Mouse (Mus musculus): Measurements from ENCODE around the gene Disp1. TPM values are rescaled to one million over a fixed set of nuclear protein-coding genes. Genes with fewer than 3 reads are reported as not detected.

Disp1 gene
- polyA plus RNA-seq, 1 experiment from 2014 or later: 8.6 TPM

DNA sequence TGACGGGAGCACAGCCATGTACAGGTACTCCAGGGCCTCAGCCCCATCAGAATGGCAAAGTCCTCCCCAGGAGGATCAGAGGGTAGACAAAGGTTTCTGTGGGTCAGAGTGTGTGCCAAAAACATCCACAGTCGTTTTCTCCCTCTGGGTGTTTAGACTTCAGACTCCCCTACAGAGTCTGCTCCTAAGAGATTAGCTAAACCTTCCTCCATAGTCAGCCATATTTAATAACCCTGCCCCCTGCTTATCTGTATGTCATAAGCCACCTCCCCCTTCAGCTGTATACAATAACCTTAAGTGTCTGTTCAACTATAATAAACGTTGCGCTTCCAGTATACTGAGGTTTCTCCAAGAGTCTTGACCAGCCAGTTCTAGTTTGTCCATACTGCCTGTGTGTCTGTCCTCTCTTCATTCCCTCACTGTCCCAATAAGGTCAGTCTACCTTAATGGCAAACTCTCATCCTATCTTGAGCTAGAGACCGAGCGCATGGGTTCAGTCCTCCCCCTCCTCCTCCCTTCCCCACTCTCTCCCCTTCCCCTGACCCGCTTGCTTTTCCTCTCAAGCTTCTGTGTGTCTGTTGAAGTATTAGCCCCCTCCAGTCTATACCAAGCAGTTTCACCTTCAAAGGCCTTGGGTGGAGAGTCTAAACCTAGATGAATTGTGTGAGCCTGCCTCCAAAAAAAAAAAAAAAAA, 11.8 kb upstream of the Disp1 start:
- H3K4me3 ChIP-seq: no peak overlapping the region
- no peak overlapping the region for H3K27ac ChIP-seq (replicated peaks)
- DNase-seq (ENCODE audit: low spot score): no peak
- H3K27me3 ChIP-seq (ENCODE audit: low read depth, poor library complexity, severe bottlenecking): no peaks in the 10 kb centered on the region
- 85% methylated on average over 7 of the region's 7 CpGs for WGBS
- no peaks in the 10 kb centered on the region for H3K9me3 ChIP-seq (replicated peaks)
- H3K4me1 ChIP-seq: peaks cover 12% of the 10 kb centered on the region
- no peaks in the 10 kb centered on the region for H3K36me3 ChIP-seq

GRCm38 (mm10) chr1:183227469-183227868, 6.1 kb upstream of the Disp1 start:
- no peak overlapping the region for H3K4me3 ChIP-seq
- no peak overlapping the region for H3K27ac ChIP-seq (replicated peaks)
- no peak for DNase-seq (ENCODE audit: low spot score)
- no peaks in the 10 kb centered on the region for H3K27me3 ChIP-seq (ENCODE audit: low read depth, poor library complexity, severe bottlenecking)
- H3K36me3 ChIP-seq: no peaks in the 10 kb centered on the region
- WGBS: 88% methylated on average over 7 of the region's 7 CpGs
- H3K9me3 ChIP-seq (replicated peaks): no peaks in the 10 kb centered on the region
- H3K4me1 ChIP-seq: peaks cover 18% of the 10 kb centered on the region

GRCm38 (mm10) chr1:183219021-183219420, 2.3 kb downstream of the Disp1 start:
- Histone ChIP-seq H3K4me3 (no peak overlapping the region), H3K36me3 (0 out of 2 replicates have a peak, but pooled peaks cover 5% of the 10 kb centered on the region), H3K27me3 (ENCODE audit: low read depth, poor library complexity, severe bottlenecking) (no peaks in the 10 kb centered on the region), H3K27ac (replicated peaks) (no peak overlapping the region), H3K9me3 (replicated peaks) (no peaks in the 10 kb centered on the region), H3K4me1 (peaks cover 19% of the 10 kb centered on the region)
- no peak for DNase-seq (ENCODE audit: low spot score)
- 93% methylated on average over 6 of the region's 6 CpGs for WGBS

DNA sequence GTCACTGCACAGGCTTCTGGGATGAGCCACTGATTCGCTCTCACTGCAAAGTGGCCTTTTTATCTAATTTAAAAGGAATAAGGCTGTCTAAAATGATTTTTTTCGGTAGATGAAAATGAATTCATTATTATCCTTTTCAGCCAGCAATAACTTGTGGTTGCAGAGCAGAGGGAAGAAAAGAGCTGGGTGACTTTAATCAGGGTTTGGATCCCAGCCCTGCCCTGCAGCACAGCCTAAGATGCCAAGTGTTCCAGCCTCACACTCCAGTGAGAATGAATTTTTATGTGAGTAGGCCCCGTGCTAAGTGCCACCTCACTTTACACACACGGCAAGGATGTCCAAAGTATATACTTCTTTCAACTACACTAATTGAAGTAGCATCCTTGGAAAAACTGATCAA, 4.6 kb downstream of the Disp1 start:
- no peak for DNase-seq (ENCODE audit: low spot score)
- H3K4me1 ChIP-seq: peaks cover 19% of the 10 kb centered on the region
- 0 out of 2 replicates have a peak, but pooled peaks cover 5% of the 10 kb centered on the region for H3K36me3 ChIP-seq
- 91% methylated on average over 4 of the region's 4 CpGs for WGBS
- no peak overlapping the region for H3K4me3 ChIP-seq
- H3K27me3 ChIP-seq (ENCODE audit: low read depth, poor library complexity, severe bottlenecking): no peaks in the 10 kb centered on the region
- no peak overlapping the region for H3K27ac ChIP-seq (replicated peaks)
- H3K9me3 ChIP-seq (replicated peaks): no peaks in the 10 kb centered on the region

DNA sequence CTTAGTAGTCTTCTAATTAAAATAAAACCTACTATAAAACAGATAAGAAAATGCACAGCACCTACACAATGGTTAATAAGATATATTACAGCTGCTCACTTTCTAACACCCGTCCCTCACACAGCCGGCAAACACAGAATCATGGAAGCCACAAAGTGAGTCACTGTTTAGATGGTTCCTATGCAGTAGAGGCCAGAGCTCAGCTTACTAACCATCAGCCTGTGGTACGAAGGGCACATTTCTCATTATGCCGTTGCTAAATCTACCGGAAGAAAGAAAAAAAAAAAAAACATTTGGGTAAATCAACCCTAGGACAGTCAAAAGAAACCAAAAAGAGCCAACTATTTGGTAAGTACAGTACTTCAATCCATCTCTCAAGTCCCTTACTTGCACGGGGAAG, 5.6 kb downstream of the Disp1 start:
- 91% methylated on average over 6 of the region's 6 CpGs for WGBS
- no peak for DNase-seq (ENCODE audit: low spot score)

GRCm38 (mm10) chr1:183213850-183214249, 7.5 kb downstream of the Disp1 start:
- 95% methylated on average over 6 of the region's 6 CpGs for WGBS
- no peak for DNase-seq (ENCODE audit: low spot score)
- Histone ChIP-seq H3K4me1 (no peaks in the 10 kb centered on the region), H3K27ac (replicated peaks) (no peak overlapping the region), H3K27me3 (ENCODE audit: low read depth, poor library complexity, severe bottlenecking) (no peaks in the 10 kb centered on the region), H3K9me3 (replicated peaks) (no peaks in the 10 kb centered on the region), H3K36me3 (0 out of 2 replicates have a peak, but pooled peaks cover 2% of the 10 kb centered on the region), H3K4me3 (no peak overlapping the region)

More for the DNA sequence above, 5.6 kb downstream of the Disp1 start:
- Histone ChIP-seq H3K27ac (replicated peaks) (no peak overlapping the region), H3K4me1 (peaks cover 9% of the 10 kb centered on the region), H3K36me3 (0 out of 2 replicates have a peak, but pooled peaks cover 5% of the 10 kb centered on the region), H3K9me3 (replicated peaks) (no peaks in the 10 kb centered on the region), H3K27me3 (ENCODE audit: low read depth, poor library complexity, severe bottlenecking) (no peaks in the 10 kb centered on the region), H3K4me3 (no peak overlapping the region)

DNA sequence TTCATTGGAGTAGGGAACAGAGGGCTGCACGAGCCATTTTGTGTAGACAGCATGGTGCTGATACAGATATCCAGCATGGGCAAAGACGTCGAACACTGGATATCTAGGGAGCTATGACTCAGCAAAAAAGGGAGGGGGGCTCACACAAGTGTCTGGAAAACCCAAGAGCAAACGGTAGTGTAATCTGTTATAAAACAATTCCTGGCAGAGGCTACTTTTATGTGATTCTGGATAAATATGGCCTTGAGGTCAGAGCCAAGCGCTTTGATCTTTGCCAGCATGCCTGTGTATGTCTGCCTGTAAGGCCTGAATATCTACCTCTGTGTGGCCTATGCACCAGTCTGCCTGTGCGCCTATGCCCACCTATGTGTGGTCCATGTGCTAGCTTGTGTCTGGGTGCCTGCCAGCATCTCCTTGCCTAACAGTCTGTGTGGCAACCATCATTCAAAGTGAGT, 8.5 kb downstream of the Disp1 start:
- 92% methylated on average over 6 of the region's 6 CpGs for WGBS
- DNase-seq (ENCODE audit: low spot score): no peak
- Histone ChIP-seq H3K36me3 (no peaks in the 10 kb centered on the region), H3K9me3 (replicated peaks) (no peaks in the 10 kb centered on the region), H3K27ac (replicated peaks) (no peak overlapping the region), H3K4me1 (no peaks in the 10 kb centered on the region), H3K4me3 (no peak overlapping the region), H3K27me3 (ENCODE audit: low read depth, poor library complexity, severe bottlenecking) (no peaks in the 10 kb centered on the region)

DNA sequence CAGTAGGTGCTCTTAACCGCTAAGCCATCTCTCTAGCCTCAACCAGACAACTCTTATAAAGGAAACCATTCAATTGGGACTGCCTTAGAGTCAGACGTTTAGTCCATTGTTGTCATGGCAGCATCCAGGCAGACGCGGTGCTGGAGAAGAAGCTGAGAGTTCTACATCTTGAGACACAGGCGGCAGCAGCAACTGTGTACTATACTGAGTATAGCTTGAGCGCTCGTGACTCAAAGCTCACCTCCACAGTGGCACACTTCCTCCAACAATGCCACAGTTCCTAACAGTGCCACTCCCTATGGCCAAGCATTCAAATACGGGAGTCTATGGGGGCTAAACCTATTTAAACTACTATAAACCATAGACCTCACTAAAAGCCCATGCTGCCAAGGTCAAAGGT, 11.2 kb downstream of the Disp1 start:
- Histone ChIP-seq H3K4me1 (no peaks in the 10 kb centered on the region), H3K9me3 (replicated peaks) (no peaks in the 10 kb centered on the region), H3K27me3 (ENCODE audit: low read depth, poor library complexity, severe bottlenecking) (no peaks in the 10 kb centered on the region), H3K4me3 (no peak overlapping the region), H3K36me3 (no peaks in the 10 kb centered on the region), H3K27ac (replicated peaks) (no peak overlapping the region)
- 91% methylated on average over 8 of the region's 8 CpGs for WGBS
- DNase-seq (ENCODE audit: low spot score): no peak

GRCm38 (mm10) chr1:183207623-183208022, 13.7 kb downstream of the Disp1 start:
- H3K4me1 ChIP-seq: no peaks in the 10 kb centered on the region
- no peak overlapping the region for H3K27ac ChIP-seq (replicated peaks)
- H3K9me3 ChIP-seq (replicated peaks): no peaks in the 10 kb centered on the region
- WGBS: 91% methylated on average over 6 of the region's 6 CpGs
- no peaks in the 10 kb centered on the region for H3K36me3 ChIP-seq
- no peaks in the 10 kb centered on the region for H3K27me3 ChIP-seq (ENCODE audit: low read depth, poor library complexity, severe bottlenecking)
- H3K4me3 ChIP-seq: no peak overlapping the region
- no peak for DNase-seq (ENCODE audit: low spot score)

- H3K4me3 ChIP-seq: no peak overlapping the region
- H3K27ac ChIP-seq (replicated peaks): no peak overlapping the region
- no peaks in the 10 kb centered on the region for H3K9me3 ChIP-seq (replicated peaks)
- H3K4me1 ChIP-seq: no peaks in the 10 kb centered on the region
- H3K27me3 ChIP-seq (ENCODE audit: low read depth, poor library complexity, severe bottlenecking): no peaks in the 10 kb centered on the region
- no peak for DNase-seq (ENCODE audit: low spot score)
- no peaks in the 10 kb centered on the region for H3K36me3 ChIP-seq
- 94% methylated on average over 3 of the region's 3 CpGs for WGBS
These were observed 14.2 kb downstream of the Disp1 start for GRCm38 (mm10) chr1:183207141-183207540.

DNA sequence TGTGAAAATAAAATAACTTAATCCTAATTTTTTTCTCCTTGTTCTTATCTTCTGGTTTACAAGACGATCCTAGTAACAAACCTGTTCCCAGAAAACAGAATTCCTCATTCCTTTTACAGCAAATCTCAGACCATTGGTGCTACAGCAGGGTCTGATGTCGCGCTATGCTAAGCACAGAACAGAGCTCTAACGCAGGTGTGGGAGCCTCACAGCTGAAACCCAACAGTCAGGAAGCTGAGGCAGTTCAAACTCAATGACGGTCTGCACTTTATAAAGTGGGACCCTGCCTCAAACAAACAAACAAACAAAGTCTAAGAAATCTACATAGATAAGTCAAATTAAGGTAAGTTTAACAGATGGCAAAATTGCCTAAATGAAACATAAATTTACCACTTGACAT, 20.4 kb downstream of the Disp1 start:
- H3K9me3 ChIP-seq (replicated peaks): no peaks in the 10 kb centered on the region
- no peak for DNase-seq (ENCODE audit: low spot score)
- H3K4me3 ChIP-seq: no peak overlapping the region
- 94% methylated on average over 5 of the region's 5 CpGs for WGBS
- no peaks in the 10 kb centered on the region for H3K36me3 ChIP-seq
- H3K4me1 ChIP-seq: peaks cover 3% of the 10 kb centered on the region; the same call in 1 of the 2 replicates
- no peak overlapping the region for H3K27ac ChIP-seq (replicated peaks)
- H3K27me3 ChIP-seq (ENCODE audit: low read depth, poor library complexity, severe bottlenecking): no peaks in the 10 kb centered on the region

- Histone ChIP-seq H3K9me3 (replicated peaks) (no peaks in the 10 kb centered on the region), H3K36me3 (no peaks in the 10 kb centered on the region), H3K4me1 (peaks cover 16% of the 10 kb centered on the region), H3K4me3 (no peak overlapping the region), H3K27me3 (ENCODE audit: low read depth, poor library complexity, severe bottlenecking) (no peaks in the 10 kb centered on the region), H3K27ac (replicated peaks) (no peak overlapping the region)
- WGBS: 94% methylated on average over 18 of the region's 18 CpGs
- DNase-seq (ENCODE audit: low spot score): no peak
These were observed 26.6 kb downstream of the Disp1 start for GRCm38 (mm10) chr1:183194763-183195162.

GRCm38 (mm10) chr1:183194151-183194550, 27.2 kb downstream of the Disp1 start:
- Histone ChIP-seq H3K27ac (replicated peaks) (no peak overlapping the region), H3K27me3 (ENCODE audit: low read depth, poor library complexity, severe bottlenecking) (no peaks in the 10 kb centered on the region), H3K4me1 (peaks cover 22% of the 10 kb centered on the region), H3K9me3 (replicated peaks) (no peaks in the 10 kb centered on the region), H3K36me3 (no peaks in the 10 kb centered on the region), H3K4me3 (no peak overlapping the region)
- no peak for DNase-seq (ENCODE audit: low spot score)
- WGBS: 79% methylated on average over 5 of the region's 5 CpGs
